Mouse (Mus musculus): ENCODE measurements around the gene Gm867. TPM values are rescaled to one million over a fixed set of nuclear protein-coding genes. Genes with fewer than 3 reads are reported as not detected.

The Gm867 gene
- polyA plus RNA-seq, 1 experiment from 2014 or later, result 27.1 TPM

GRCm38 (mm10) chr10:75935680-75936541 lies 4.6 kb downstream of the Gm867 start, which contains the start of gene Mmp11:
Gene Mmp11 (minus strand): TSS chr10:75936496.
- peak within 1 kb of the TSS; percentile 97 for H3K4me2 ChIP-seq
- peaks cover 81% of the 10 kb centered on the region for H3K4me1 ChIP-seq (replicated peaks)
- peak within 1 kb of the TSS; percentile 93 for H3K27ac ChIP-seq (replicated peaks)
- peak within 1 kb of the TSS; percentile 71 for H3K4me3 ChIP-seq (replicated peaks)
- peaks cover 42% of the 10 kb centered on the region for H3K27me3 ChIP-seq
- WGBS (ENCODE audit: insufficient replicate concordance), result 2% methylated on average over 51 of the region's 51 CpGs
- no peaks in the 10 kb centered on the region for H3K9me3 ChIP-seq (replicated peaks)
- peak within 1 kb of the TSS; percentile 67 for H3K9ac ChIP-seq
- peaks cover 15% of the 10 kb centered on the region for H3K36me3 ChIP-seq (replicated peaks)
- peak; percentile 70 for ATAC-seq (ENCODE audit: insufficient read depth)

DNA sequence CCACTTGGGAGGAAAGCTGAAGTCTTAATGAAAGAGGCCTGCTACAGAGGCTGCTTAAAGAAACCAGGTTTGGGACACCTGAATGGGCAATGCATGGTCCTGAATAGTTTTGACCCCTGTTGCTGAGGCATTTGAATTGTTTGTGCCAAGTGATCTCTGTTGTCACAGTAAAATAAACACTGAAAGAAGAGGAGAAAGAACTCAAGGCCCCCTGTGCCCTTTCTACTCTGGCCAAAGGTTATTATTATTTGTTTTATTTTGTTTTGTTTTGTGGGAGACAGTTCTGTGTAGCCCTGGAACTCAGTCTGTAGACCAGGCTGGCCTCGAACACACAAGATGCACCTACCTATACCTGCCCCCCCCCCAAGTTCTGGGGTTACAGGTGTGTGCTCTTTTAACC lies 5.5 kb downstream of the Gm867 start:
- 60% methylated on average over 1 of the region's 1 CpGs for WGBS (ENCODE audit: insufficient replicate concordance)
- Histone ChIP-seq H3K4me3 (replicated peaks) (peak overlapping the region; percentile 71), H3K27me3 (peaks cover 51% of the 10 kb centered on the region), H3K27ac (replicated peaks) (peak overlapping the region; percentile 56), H3K4me2 (peak overlapping the region; percentile 97), H3K9me3 (replicated peaks) (no peaks in the 10 kb centered on the region), H3K9ac (peak overlapping the region; percentile 67; the same call in 1 of the 2 replicates), H3K36me3 (replicated peaks) (peaks cover 15% of the 10 kb centered on the region), H3K4me1 (replicated peaks) (peaks cover 78% of the 10 kb centered on the region)
- no peak for ATAC-seq (ENCODE audit: insufficient read depth)

GRCm38 (mm10) chr10:75932891-75933290 lies 7.6 kb downstream of the Gm867 start, which contains the start of gene Chchd10:
Gene Chchd10 (plus strand): TSS chr10:75933130.
- no peak within 1 kb of the TSS for H3K27ac ChIP-seq (replicated peaks)
- H3K27me3 ChIP-seq, result peaks cover 72% of the 10 kb centered on the region
- peaks cover 61% of the 10 kb centered on the region for H3K4me1 ChIP-seq (replicated peaks)
- H3K4me2 ChIP-seq, result peak within 1 kb of the TSS; percentile 78
- peak within 1 kb of the TSS; percentile 53 for H3K9ac ChIP-seq
- peak within 1 kb of the TSS; percentile 52 for H3K4me3 ChIP-seq (replicated peaks)
- no peaks in the 10 kb centered on the region for H3K9me3 ChIP-seq (replicated peaks)
- peaks cover 13% of the 10 kb centered on the region for H3K36me3 ChIP-seq (replicated peaks)
- WGBS (ENCODE audit: insufficient replicate concordance), result 45% methylated on average over 6 of the region's 6 CpGs
- no peak for ATAC-seq (ENCODE audit: insufficient read depth)

DNA sequence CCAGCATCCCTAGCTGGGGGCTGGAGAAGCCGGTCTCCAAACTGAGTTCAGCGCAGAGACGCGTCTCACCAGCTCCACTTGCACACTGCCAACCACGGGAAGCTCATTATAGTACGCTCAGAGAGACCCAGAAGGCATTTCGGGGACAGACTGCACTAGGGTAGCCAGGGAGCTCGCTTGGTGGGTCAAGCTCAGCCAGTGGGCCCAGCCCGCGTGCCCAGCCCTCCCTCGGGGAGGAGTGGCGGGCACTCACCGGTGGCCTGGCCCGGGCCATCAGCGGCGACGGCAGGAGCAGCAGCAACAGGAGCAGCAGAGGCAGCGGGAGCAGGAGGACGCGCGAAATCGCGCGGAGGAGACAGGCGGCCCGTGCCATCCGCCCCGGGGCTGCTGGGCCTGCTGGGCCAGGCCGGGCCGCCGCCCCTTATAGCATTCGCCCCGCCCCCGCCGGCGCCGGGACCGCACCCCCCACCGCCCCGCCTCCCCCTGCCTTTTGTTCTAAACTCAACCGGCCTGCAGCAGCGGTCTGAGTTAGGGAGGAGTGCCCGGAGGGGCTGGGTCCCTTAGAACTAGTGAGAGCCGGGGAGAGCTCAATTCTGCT lies 8.3 kb downstream of the Gm867 start:
- peak overlapping the region; percentile 52 for H3K4me3 ChIP-seq (replicated peaks)
- peak overlapping the region; percentile 53 for H3K9ac ChIP-seq
- ATAC-seq (ENCODE audit: insufficient read depth), result no peak
- peak overlapping the region; percentile 78 for H3K4me2 ChIP-seq
- 1% methylated on average over 43 of the region's 44 CpGs for WGBS (ENCODE audit: insufficient replicate concordance)
- peaks cover 6% of the 10 kb centered on the region for H3K36me3 ChIP-seq (replicated peaks)
- no peaks in the 10 kb centered on the region for H3K9me3 ChIP-seq (replicated peaks)
- H3K27me3 ChIP-seq, result peaks cover 76% of the 10 kb centered on the region
- no peak overlapping the region for H3K27ac ChIP-seq (replicated peaks)
- H3K4me1 ChIP-seq (replicated peaks), result peaks cover 54% of the 10 kb centered on the region

- H3K9ac ChIP-seq, result no peak overlapping the region
- 0 out of 2 replicates have a peak overlapping the region, but pooled peaks have one; percentile 3 for H3K4me2 ChIP-seq
- no peaks in the 10 kb centered on the region for H3K9me3 ChIP-seq (replicated peaks)
- no peak for ATAC-seq (ENCODE audit: insufficient read depth)
- peaks cover 46% of the 10 kb centered on the region for H3K4me1 ChIP-seq (replicated peaks)
- no peak overlapping the region for H3K27ac ChIP-seq (replicated peaks)
- H3K4me3 ChIP-seq (replicated peaks), result peak overlapping the region; percentile 52; the same call in 1 of the 2 replicates
- 31% methylated on average over 7 of the region's 7 CpGs for WGBS (ENCODE audit: insufficient replicate concordance)
- H3K36me3 ChIP-seq (replicated peaks), result no peaks in the 10 kb centered on the region; the same call in 1 of the 2 replicates
- peaks cover 80% of the 10 kb centered on the region for H3K27me3 ChIP-seq
These were observed 9.2 kb downstream of the Gm867 start for GRCm38 (mm10) chr10:75931311-75931710.

DNA sequence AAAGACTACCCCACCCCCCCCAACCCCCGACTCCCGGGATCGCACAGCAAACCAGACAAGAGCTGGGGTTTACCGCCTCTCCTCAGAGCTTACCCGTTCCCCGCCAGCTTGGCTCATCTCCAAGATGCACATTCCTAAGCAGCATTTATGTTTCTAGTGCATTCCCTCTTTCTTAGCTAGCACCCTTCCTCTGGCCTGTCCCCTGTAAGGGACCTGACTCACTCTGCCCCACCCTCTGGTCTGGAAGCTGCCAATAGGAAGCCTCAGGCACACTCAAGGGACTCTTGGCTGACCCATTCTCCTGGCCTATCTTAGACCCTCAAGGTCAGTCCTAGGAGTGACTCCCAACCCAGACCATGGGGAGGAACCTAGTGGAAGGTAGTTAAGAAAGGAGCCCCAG lies 10.2 kb downstream of the Gm867 start:
- Histone ChIP-seq H3K9ac (no peak overlapping the region), H3K36me3 (replicated peaks) (no peaks in the 10 kb centered on the region), H3K9me3 (replicated peaks) (no peaks in the 10 kb centered on the region), H3K4me2 (no peak overlapping the region), H3K4me3 (replicated peaks) (no peak overlapping the region), H3K4me1 (replicated peaks) (peaks cover 36% of the 10 kb centered on the region), H3K27me3 (peaks cover 87% of the 10 kb centered on the region), H3K27ac (replicated peaks) (no peak overlapping the region)
- ATAC-seq (ENCODE audit: insufficient read depth), result no peak
- 45% methylated on average over 6 of the region's 6 CpGs for WGBS (ENCODE audit: insufficient replicate concordance)

GRCm38 (mm10) chr10:75926396-75926795 lies 14.1 kb downstream of the Gm867 start:
- WGBS (ENCODE audit: insufficient replicate concordance), result 54% methylated on average over 13 of the region's 13 CpGs
- Histone ChIP-seq H3K4me2 (no peak overlapping the region), H3K27ac (replicated peaks) (no peak overlapping the region), H3K36me3 (replicated peaks) (no peaks in the 10 kb centered on the region), H3K9ac (no peak overlapping the region), H3K4me1 (replicated peaks) (peaks cover 29% of the 10 kb centered on the region), H3K27me3 (peaks cover 55% of the 10 kb centered on the region), H3K9me3 (replicated peaks) (no peaks in the 10 kb centered on the region), H3K4me3 (replicated peaks) (no peak overlapping the region)
- no peak for ATAC-seq (ENCODE audit: insufficient read depth)

DNA sequence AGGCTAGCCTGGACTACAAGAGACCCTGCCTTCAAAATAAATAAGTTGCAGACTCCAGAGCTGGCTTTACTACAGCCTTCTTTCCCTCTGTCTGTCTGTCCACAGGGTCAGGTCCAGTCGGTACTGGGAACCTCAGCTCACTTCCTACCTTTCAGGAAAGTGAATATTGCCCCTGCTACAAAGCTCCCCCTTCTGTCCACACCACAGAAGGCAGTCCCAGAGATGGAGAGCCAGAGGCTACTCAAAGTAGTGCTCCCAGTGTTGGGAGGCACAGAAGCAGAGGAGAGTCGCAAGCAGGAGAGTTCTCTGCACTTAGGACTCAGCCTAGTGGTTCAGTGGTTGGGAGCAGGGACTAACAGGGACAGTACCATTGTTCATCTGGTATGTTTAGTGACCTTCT lies 16.1 kb downstream of the Gm867 start:
- H3K27ac ChIP-seq (replicated peaks), result no peak overlapping the region
- WGBS (ENCODE audit: insufficient replicate concordance), result 41% methylated on average over 2 of the region's 2 CpGs
- H3K36me3 ChIP-seq (replicated peaks), result no peaks in the 10 kb centered on the region

GRCm38 (mm10) chr10:75921726-75922560 lies 18.5 kb downstream of the Gm867 start:
- WGBS (ENCODE audit: insufficient replicate concordance), result 4% methylated on average over 22 of the region's 22 CpGs
- H3K4me2 ChIP-seq, result peak overlapping the region; percentile 97
- peak; percentile 38 for ATAC-seq (ENCODE audit: insufficient read depth)

More for the DNA sequence above, 16.1 kb downstream of the Gm867 start:
- ATAC-seq (ENCODE audit: insufficient read depth), result no peak
- no peaks in the 10 kb centered on the region for H3K9me3 ChIP-seq (replicated peaks)
- H3K4me2 ChIP-seq, result no peak overlapping the region
- H3K4me1 ChIP-seq (replicated peaks), result peaks cover 33% of the 10 kb centered on the region
- H3K9ac ChIP-seq, result no peak overlapping the region
- peaks cover 35% of the 10 kb centered on the region for H3K27me3 ChIP-seq
- H3K4me3 ChIP-seq (replicated peaks), result no peak overlapping the region

GRCm38 (mm10) chr10:75921026-75921725 lies 19.3 kb downstream of the Gm867 start, which contains the start of gene Smarcb1:
Gene Smarcb1 (minus strand): TSS chr10:75921617.
- peak; percentile 95 for ATAC-seq (ENCODE audit: insufficient read depth)
- H3K4me1 ChIP-seq (replicated peaks), result peaks cover 42% of the 10 kb centered on the region
- under 1% methylated on average over 76 of the region's 76 CpGs for WGBS (ENCODE audit: insufficient replicate concordance)
- peak within 1 kb of the TSS; percentile 97 for H3K4me2 ChIP-seq
- H3K4me3 ChIP-seq (replicated peaks), result peak within 1 kb of the TSS; percentile 81
- H3K27me3 ChIP-seq, result peaks cover 11% of the 10 kb centered on the region
- H3K9ac ChIP-seq, result peak within 1 kb of the TSS; percentile 86
- H3K9me3 ChIP-seq (replicated peaks), result no peaks in the 10 kb centered on the region
- H3K27ac ChIP-seq (replicated peaks), result peak within 1 kb of the TSS; percentile 87
- H3K36me3 ChIP-seq (replicated peaks), result peaks cover 13% of the 10 kb centered on the region

More at GRCm38 (mm10) chr10:75921726-75922560, 18.5 kb downstream of the Gm867 start:
- peak overlapping the region; percentile 87 for H3K27ac ChIP-seq (replicated peaks)
- peak overlapping the region; percentile 86 for H3K9ac ChIP-seq
- peaks cover 16% of the 10 kb centered on the region for H3K27me3 ChIP-seq
- peak overlapping the region; percentile 81 for H3K4me3 ChIP-seq (replicated peaks)
- H3K4me1 ChIP-seq (replicated peaks), result peaks cover 42% of the 10 kb centered on the region
- peaks cover 6% of the 10 kb centered on the region; the same call in 1 of the 2 replicates for H3K36me3 ChIP-seq (replicated peaks)
- H3K9me3 ChIP-seq (replicated peaks), result no peaks in the 10 kb centered on the region

All from liver, embryonic 15.5 days (tissue).